7 mouse cellular contexts compared by ENCODE assay signal in the genomic region with DNA sequence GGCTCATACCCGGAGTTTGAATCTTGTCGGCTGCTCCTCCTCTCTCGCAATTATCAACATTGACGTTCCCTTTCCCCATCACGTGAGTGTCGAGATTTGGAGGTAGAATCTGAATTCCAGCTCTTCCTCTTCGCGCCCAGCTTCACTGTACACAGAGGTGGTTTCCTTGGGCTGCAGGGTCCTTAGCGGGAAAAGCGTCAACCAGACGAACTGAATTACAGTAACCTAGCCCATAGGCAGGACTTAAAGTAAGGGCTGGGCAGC. TPM values are rescaled to one million over a fixed set of nuclear protein-coding genes. Genes with fewer than 3 reads are reported as not detected.
DNase-seq lines count a peak whose midpoint lies in the region; ATAC-seq and TF ChIP-seq lines count a peak whose summit lies in the region.

No protein-coding gene starts in this region.

- H3K9me3 ChIP-seq in hindbrain, embryonic 14.5 days (ENCODE audit: control insufficient read depth, low read length) = no peaks in the 10 kb centered on the region
- no peaks in the 10 kb centered on the region for H3K9me3 ChIP-seq in midbrain, embryonic 15.5 days

- H3K27ac ChIP-seq in liver, adult 2 months (replicated peaks; ENCODE audit: insufficient read depth, low read depth, low read length) = peak overlapping the region; percentile 52
- H3K27ac ChIP-seq in hindbrain, embryonic 14.5 days = peak overlapping the region; percentile 62; the same call in 1 of the 2 replicates
- peak overlapping the region; percentile 80 for H3K27ac ChIP-seq in midbrain, embryonic 15.5 days

- H3K27me3 ChIP-seq in liver, adult 2 months (ENCODE audit: control insufficient read depth, insufficient read depth, low read length) = no peaks in the 10 kb centered on the region
- H3K27me3 ChIP-seq in hindbrain, embryonic 14.5 days (ENCODE audit: control insufficient read depth, insufficient read depth, low read length) = no peaks in the 10 kb centered on the region
- H3K27me3 ChIP-seq in midbrain, embryonic 15.5 days (replicated peaks) = no peaks in the 10 kb centered on the region

- 0% methylated on average over 11 of the region's 11 CpGs for WGBS in liver, adult 2 months
- WGBS in hindbrain, embryonic 14.5 days = 1% methylated on average over 11 of the region's 11 CpGs
- whole genome bisulfite sequencing in midbrain, embryonic 15.5 days = 1% methylated on average over 11 of the region's 11 CpGs

- DNase-seq in liver, adult 2 months (ENCODE audit: extremely low read depth, low read depth, low spot score) = no peak
- no peak for DNase-seq in liver
- peak; percentile 25 for DNase-seq in brain, adult 2 months (ENCODE audit: low read depth, low spot score)
- DNase-seq in hindbrain, embryonic 14.5 days (ENCODE audit: low spot score) = no peak
- DNase-seq in urinary bladder, postnatal 25 days (ENCODE audit: low spot score) = no peak
- DNase-seq in ovary, postnatal 10 days (ENCODE audit: low spot score) = no peak

- H3K79me2 ChIP-seq in liver, adult 2 months (ENCODE audit: control insufficient read depth, insufficient read depth, low read length) = peaks cover 3% of the 10 kb centered on the region; the same call in 1 of the 2 replicates

- TF ChIP-seq POLR2A in liver, adult 2 months (IDR thresholded peaks at IDR 0.05; ENCODE audit: extremely low read depth, insufficient read depth, low read length) = no peak

- no peak for TF ChIP-seq CTCF in liver, adult 2 months (IDR thresholded peaks at IDR 0.05; ENCODE audit: low read depth, low read length)

- peak overlapping the region; percentile 91 for H3K4me2 ChIP-seq in hindbrain, embryonic 14.5 days (replicated peaks)
- peak overlapping the region; percentile 82 for H3K4me2 ChIP-seq in midbrain, embryonic 15.5 days

- H3K9ac ChIP-seq in liver, adult 2 months (ENCODE audit: low read depth, low read length) = peak overlapping the region; percentile 81
- H3K9ac ChIP-seq in hindbrain, embryonic 14.5 days = peak overlapping the region; percentile 66
- peak overlapping the region; percentile 68 for H3K9ac ChIP-seq in midbrain, embryonic 15.5 days

- peaks cover 3% of the 10 kb centered on the region for H3K4me1 ChIP-seq in liver, adult 2 months (ENCODE audit: control insufficient read depth, insufficient read depth, low read length)
- peaks cover 15% of the 10 kb centered on the region for H3K4me1 ChIP-seq in hindbrain, embryonic 14.5 days (replicated peaks; ENCODE audit: control insufficient read depth, insufficient read depth, low read length)
- H3K4me1 ChIP-seq in midbrain, embryonic 15.5 days = peaks cover 22% of the 10 kb centered on the region

- H3K36me3 ChIP-seq in liver, adult 2 months (ENCODE audit: control insufficient read depth, insufficient read depth, low read length) = peaks cover 14% of the 10 kb centered on the region
- peaks cover 44% of the 10 kb centered on the region for H3K36me3 ChIP-seq in hindbrain, embryonic 14.5 days (replicated peaks; ENCODE audit: control insufficient read depth, insufficient read depth)
- H3K36me3 ChIP-seq in midbrain, embryonic 15.5 days (replicated peaks) = peaks cover 20% of the 10 kb centered on the region; the same call in 1 of the 2 replicates

- H3K4me3 ChIP-seq in liver, adult 2 months (ENCODE audit: insufficient read depth, low read depth, low read length) = peak overlapping the region; percentile 82
- H3K4me3 ChIP-seq in hindbrain, embryonic 14.5 days (replicated peaks; ENCODE audit: low read length) = peak overlapping the region; percentile 67
- H3K4me3 ChIP-seq in midbrain, embryonic 15.5 days = peak overlapping the region; percentile 74

- ATAC-seq in hindbrain, embryonic 14.5 days (ENCODE audit: low FRiP score) = peak; percentile 3; the same call in 1 of the 2 replicates
- peak; percentile 31 for ATAC-seq in midbrain, embryonic 15.5 days (replicated peaks)

RNA-seq across cellular contexts. Expression of gene Fastkd3, which starts 0.4 kb away (rescaled TPM):
- 3.2 and 3.9 TPM in 2 replicates for total RNA-seq in liver, adult 2 months (2014; rRNA removed)
- polyA plus RNA-seq in liver, adult 2 months (2012; rRNA removed) = 7.1 and 7.4 TPM in 2 replicates
- polyA plus RNA-seq in hindbrain, embryonic 14.5 days (2014; fragmentation: Nextera tagmentation; extraction: Ambion mirVana) = 24.0 and 24.6 TPM in 2 replicates
- 22.8 and 23.8 TPM in 2 replicates for polyA plus RNA-seq in midbrain, embryonic 15.5 days (2015; fragmentation: Nextera tagmentation; extraction: Ambion mirVana)

RNA-seq across cellular contexts. Expression of gene Mtrr, which starts 0.5 kb away (rescaled TPM):
- 6.8 and 7.0 TPM in 2 replicates for total RNA-seq in liver, adult 2 months (2014; rRNA removed)
- 4.8 and 5.1 TPM in 2 replicates for polyA plus RNA-seq in liver, adult 2 months (2012; rRNA removed)
- polyA plus RNA-seq in hindbrain, embryonic 14.5 days (2014; fragmentation: Nextera tagmentation; extraction: Ambion mirVana) = 12.9 and 14.8 TPM in 2 replicates
- polyA plus RNA-seq in midbrain, embryonic 15.5 days (2015; fragmentation: Nextera tagmentation; extraction: Ambion mirVana) = 12.9 and 14.4 TPM in 2 replicates

RNA-seq across cellular contexts. Expression of gene 1700001L19Rik, which starts 14.8 kb away (rescaled TPM):
- total RNA-seq in liver, adult 2 months (2014; rRNA removed) = not detected in 2 replicates
- polyA plus RNA-seq in liver, adult 2 months (2012; rRNA removed) = not detected in 2 replicates
- 6.0 and 6.9 TPM in 2 replicates for polyA plus RNA-seq in hindbrain, embryonic 14.5 days (2014; fragmentation: Nextera tagmentation; extraction: Ambion mirVana)
- polyA plus RNA-seq in midbrain, embryonic 15.5 days (2015; fragmentation: Nextera tagmentation; extraction: Ambion mirVana) = 9.6 and 9.8 TPM in 2 replicates
